Mouse (Mus musculus) E14TG2a.4 (cell line): ENCODE results near the gene Gcnt1.

Source experiments
- CTCF ChIP-seq: conservative IDR thresholded peaks from 2 replicates; pipeline ENCODE4 v1.5.1; 2014; ENCODE audit warnings: low read length
- NANOG ChIP-seq: IDR thresholded peaks from 2 replicates; pipeline ENCODE4 v1.6.1; 2014; ENCODE audit warnings: borderline replicate concordance, low read length, mixed read lengths
- POU5F1 ChIP-seq: IDR thresholded peaks from 2 replicates; pipeline ENCODE4 v1.6.1; 2014; ENCODE audit warnings: low read length, borderline replicate concordance

DNA sequence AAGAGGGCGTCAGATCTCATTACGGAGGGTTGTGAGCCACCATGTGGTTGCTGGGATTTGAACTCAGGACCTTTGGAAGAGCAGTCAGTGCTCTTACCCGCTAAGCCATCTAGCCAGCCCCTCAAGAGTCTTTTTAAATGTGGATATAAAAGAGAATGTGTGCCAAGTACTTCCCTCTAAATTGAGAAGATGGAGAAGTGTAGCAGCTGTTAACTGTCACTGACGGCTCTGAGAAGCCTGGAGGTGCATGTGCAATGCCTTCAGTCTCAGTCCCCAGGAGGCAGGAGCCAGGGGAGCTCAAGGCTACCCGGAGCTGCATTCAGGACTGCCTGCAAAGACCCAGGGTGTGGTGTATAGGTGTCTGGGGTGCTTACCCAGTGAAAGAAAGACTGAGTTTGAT, 25.3 kb upstream of the Gcnt1 start:
- TF ChIP-seq CTCF (no peak), POU5F1 (no peak), NANOG (no peak)
